ENCODE assay signal across 15 mouse cellular contexts in the genomic region with DNA sequence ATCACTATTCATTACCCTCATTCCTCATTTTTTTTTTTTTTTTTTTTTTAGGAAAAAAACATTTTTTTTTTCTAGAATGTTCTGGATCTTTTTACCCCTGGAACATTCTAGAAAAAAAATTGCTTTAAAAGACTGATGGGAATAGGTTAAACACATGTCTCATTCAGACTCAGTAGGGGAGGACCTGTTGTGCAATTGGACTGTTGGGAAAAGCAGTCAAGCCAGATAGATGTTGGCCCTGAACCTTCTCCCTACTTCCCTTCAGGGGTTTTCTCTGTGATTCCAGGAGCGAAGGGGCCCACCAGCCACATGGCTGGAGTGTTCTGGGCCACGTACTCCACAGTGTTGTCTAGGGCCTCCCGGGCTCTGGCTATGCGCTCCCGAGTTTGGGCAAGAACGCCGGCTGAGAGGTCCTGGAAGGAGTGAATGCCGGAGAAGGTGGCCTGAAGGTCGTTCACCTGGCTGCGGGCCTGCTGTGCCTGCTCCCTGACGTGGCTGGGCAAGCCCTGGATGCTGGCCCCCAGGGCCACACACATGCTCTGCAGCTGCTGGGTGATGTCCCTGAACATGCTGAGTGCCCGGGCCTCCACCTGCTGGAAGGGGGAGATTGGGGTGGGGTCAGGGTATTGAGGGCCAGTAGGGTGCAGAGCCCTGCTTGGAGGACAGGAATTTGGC. TPM values are rescaled to one million over a fixed set of nuclear protein-coding genes. Genes with fewer than 3 reads are reported as not detected.
A peak's percentile ranks its signal among the peaks of the same experiment; 100 is the strongest.
DNase-seq lines count a peak whose midpoint lies in the region; ATAC-seq and TF ChIP-seq lines count a peak whose summit lies in the region.
"Had no signal": no experiment of that assay in that cellular context is flagged by ENCODE, and none has a peak within 500 bp of the region (broad histone marks: within the 10 kb centered on the region; RNA-seq: fewer than 3 reads in every experiment).

No protein-coding gene starts in this region.

- peak overlapping the region; percentile 65 for H3K27ac ChIP-seq in intestine, postnatal 0 days (ENCODE audit: low read depth, low read length)
- no peak overlapping the region; the same call in 1 of the 2 replicates for H3K27ac ChIP-seq in embryonic facial prominence, embryonic 10.5 days (replicated peaks)
- H3K27ac ChIP-seq in forebrain, embryonic 11.5 days (ENCODE audit: low read depth, low read length): no peak overlapping the region
- H3K27ac ChIP-seq: forebrain, embryonic 10.5 days; liver, embryonic 14.5 days had no signal

- H3K9ac ChIP-seq in intestine, postnatal 0 days (ENCODE audit: low read depth, low read length): no peak overlapping the region
- H3K9ac ChIP-seq in forebrain, embryonic 11.5 days (ENCODE audit: low read length): no peak overlapping the region
- H3K9ac ChIP-seq: liver, embryonic 14.5 days had no signal

- H3K36me3 ChIP-seq in E14TG2a.4 (ENCODE audit: insufficient read depth, low read length): peaks cover 68% of the 10 kb centered on the region
- H3K36me3 ChIP-seq in intestine, postnatal 0 days (ENCODE audit: control insufficient read depth, insufficient read depth): peaks cover 45% of the 10 kb centered on the region
- peaks cover 53% of the 10 kb centered on the region for H3K36me3 ChIP-seq in embryonic facial prominence, embryonic 10.5 days (replicated peaks)
- H3K36me3 ChIP-seq in forebrain, embryonic 11.5 days (ENCODE audit: control insufficient read depth, insufficient read depth, low read length): no peaks in the 10 kb centered on the region; the same call in 1 of the 2 replicates

- no peak for ATAC-seq in intestine, postnatal 0 days
- ATAC-seq in forebrain, embryonic 11.5 days (replicated peaks; ENCODE audit: low FRiP score): no peak

- peak overlapping the region; percentile 39 for H3K4me3 ChIP-seq in E14TG2a.4 (replicated peaks; ENCODE audit: low read length)
- H3K4me3 ChIP-seq in intestine, postnatal 0 days (ENCODE audit: low read depth, low read length): no peak overlapping the region
- H3K4me3 ChIP-seq in embryonic facial prominence, embryonic 10.5 days: no peak overlapping the region
- no peak overlapping the region for H3K4me3 ChIP-seq in forebrain, embryonic 11.5 days (ENCODE audit: low read depth, low read length)
- H3K4me3 ChIP-seq: forebrain, embryonic 10.5 days had no signal

- no peaks in the 10 kb centered on the region for H3K9me3 ChIP-seq in E14TG2a.4 (ENCODE audit: low read length)
- no peaks in the 10 kb centered on the region for H3K9me3 ChIP-seq in intestine, postnatal 0 days (ENCODE audit: control insufficient read depth)
- no peaks in the 10 kb centered on the region for H3K9me3 ChIP-seq in embryonic facial prominence, embryonic 10.5 days
- H3K9me3 ChIP-seq in forebrain, embryonic 11.5 days (ENCODE audit: control insufficient read depth, low read length): no peaks in the 10 kb centered on the region
- H3K9me3 ChIP-seq: forebrain, embryonic 10.5 days had no signal

- H3K27me3 ChIP-seq in E14TG2a.4 (ENCODE audit: insufficient read depth, low read length): no peaks in the 10 kb centered on the region
- H3K27me3 ChIP-seq in intestine, postnatal 0 days (replicated peaks; ENCODE audit: control insufficient read depth, insufficient read depth, low read length): no peaks in the 10 kb centered on the region
- no peaks in the 10 kb centered on the region for H3K27me3 ChIP-seq in embryonic facial prominence, embryonic 10.5 days (replicated peaks; ENCODE audit: low read depth, poor library complexity, severe bottlenecking)
- H3K27me3 ChIP-seq in forebrain, embryonic 11.5 days (ENCODE audit: control insufficient read depth, insufficient read depth, low read length): no peaks in the 10 kb centered on the region

- DNase-seq in gastrocnemius, adult 18-20 months (ENCODE audit: low spot score): peak; percentile 54
- DNase-seq in gastrocnemius, adult 8-10 months (ENCODE audit: low spot score in 2 of 2): no peak
- DNase-seq in heart, adult 8-10 months (ENCODE audit: low spot score): peak; percentile 51
- DNase-seq in embryonic facial prominence, embryonic 10.5 days (ENCODE audit: low spot score): no peak
- no peak for DNase-seq in forebrain, embryonic 11.5 days (ENCODE audit: low spot score)
- DNase-seq in left cerebral cortex, adult 11 months (ENCODE audit: low spot score): no peak
- DNase-seq: retina, postnatal 1 day had no signal

- no peak overlapping the region for H3K4me2 ChIP-seq in intestine, postnatal 0 days (replicated peaks; ENCODE audit: low read depth)
- no peak overlapping the region for H3K4me2 ChIP-seq in forebrain, embryonic 11.5 days (ENCODE audit: low read depth, low read length, severe bottlenecking)

- no peak for TF ChIP-seq CTCF in E14TG2a.4 (conservative IDR thresholded peaks at IDR 0.05; ENCODE audit: low read length)
- no peak for TF ChIP-seq CTCF in intestine, postnatal 0 days (IDR thresholded peaks at IDR 0.05; ENCODE audit: low read depth)

- WGBS in intestine, postnatal 0 days: 62% methylated on average over 12 of the region's 12 CpGs
- WGBS in embryonic facial prominence, embryonic 10.5 days: 92% methylated on average over 12 of the region's 12 CpGs
- WGBS in forebrain, embryonic 11.5 days: 91% methylated on average over 12 of the region's 12 CpGs

- peaks cover 86% of the 10 kb centered on the region for H3K4me1 ChIP-seq in E14TG2a.4 (replicated peaks; ENCODE audit: low read depth, low read length)
- 0 out of 2 replicates have a peak, but pooled peaks cover 3% of the 10 kb centered on the region for H3K4me1 ChIP-seq in intestine, postnatal 0 days (replicated peaks; ENCODE audit: control insufficient read depth, insufficient read depth, low read length)
- H3K4me1 ChIP-seq in embryonic facial prominence, embryonic 10.5 days: peaks cover 25% of the 10 kb centered on the region
- H3K4me1 ChIP-seq in forebrain, embryonic 11.5 days (replicated peaks; ENCODE audit: control insufficient read depth, insufficient read depth, low read length): peaks cover 2% of the 10 kb centered on the region; the same call in 1 of the 2 replicates

RNA-seq across cellular contexts. Expression of gene Ticam1, which starts 3.0 kb away (rescaled TPM):
- total RNA-seq in gastrocnemius, adult 18-20 months (2021): 1 to 10 TPM; 2.0 to 2.5 TPM
- total RNA-seq in gastrocnemius, adult 8-10 months (2022): 1 to 10 TPM; 1.7 to 2.2 (median 2.0) TPM
- 1 to 10 TPM; 6.9 to 9.5 (median 8.1) TPM for total RNA-seq in heart, adult 8-10 months (2022)
- polyA plus RNA-seq in intestine, postnatal 0 days (2015; fragmentation: Nextera tagmentation; extraction: Ambion mirVana): 15.8 and 16.0 TPM in 2 replicates
- 3.2 and 3.7 TPM in 2 replicates for polyA plus RNA-seq in embryonic facial prominence, embryonic 10.5 days (2016; fragmentation: Nextera tagmentation; extraction: Ambion mirVana)
- polyA plus RNA-seq in forebrain, embryonic 11.5 days (2014; fragmentation: Nextera tagmentation; extraction: Ambion mirVana): 2.5 and 3.0 TPM in 2 replicates

RNA-seq across cellular contexts. Expression of gene Plin3, which starts 13.1 kb away (rescaled TPM):
- total RNA-seq in gastrocnemius, adult 18-20 months (2021): 10 to 100 TPM; 32.4 to 50.3 TPM
- total RNA-seq in gastrocnemius, adult 8-10 months (2022): 10 to 100 TPM; 22.9 to 44.8 (median 28.7) TPM
- 100 to 1,000 TPM; 172 to 233 (median 219) TPM for total RNA-seq in heart, adult 8-10 months (2022)
- polyA plus RNA-seq in intestine, postnatal 0 days (2015; fragmentation: Nextera tagmentation; extraction: Ambion mirVana): 521 and 545 TPM in 2 replicates
- polyA plus RNA-seq in embryonic facial prominence, embryonic 10.5 days (2016; fragmentation: Nextera tagmentation; extraction: Ambion mirVana): 67.7 and 72.2 TPM in 2 replicates
- polyA plus RNA-seq in forebrain, embryonic 11.5 days (2014; fragmentation: Nextera tagmentation; extraction: Ambion mirVana): 37.5 and 44.6 TPM in 2 replicates

RNA-seq across cellular contexts. Expression of gene Arrdc5, which starts 20.5 kb away (rescaled TPM):
- not detected for total RNA-seq in gastrocnemius, adult 18-20 months (2021)
- total RNA-seq in gastrocnemius, adult 8-10 months (2022): not detected
- total RNA-seq in heart, adult 8-10 months (2022): under 1 TPM in 1 of 4 experiments, not detected in 3; 0.41 TPM
- not detected in 2 replicates for polyA plus RNA-seq in intestine, postnatal 0 days (2015; fragmentation: Nextera tagmentation; extraction: Ambion mirVana)
- polyA plus RNA-seq in embryonic facial prominence, embryonic 10.5 days (2016; fragmentation: Nextera tagmentation; extraction: Ambion mirVana): not detected in 2 replicates
- not detected in 2 replicates for polyA plus RNA-seq in forebrain, embryonic 11.5 days (2014; fragmentation: Nextera tagmentation; extraction: Ambion mirVana)
- total RNA-seq: layer of hippocampus, adult 8-10 months; megakaryocyte-erythroid progenitor cell, adult 5-6 weeks had no signal
- polyA plus RNA-seq: C2C12; cortical plate, adult 2 months; forebrain, embryonic 10.5 days; liver, embryonic 14.5 days had no signal

RNA-seq across cellular contexts. Expression of gene Fem1a, which starts 23.0 kb away (rescaled TPM):
- total RNA-seq in gastrocnemius, adult 18-20 months (2021): 100 to 1,000 TPM; 157 to 172 TPM
- 100 to 1,000 TPM; 180 to 201 (median 196) TPM for total RNA-seq in gastrocnemius, adult 8-10 months (2022)
- total RNA-seq in heart, adult 8-10 months (2022): 100 to 1,000 TPM; 113 to 131 (median 128) TPM
- polyA plus RNA-seq in intestine, postnatal 0 days (2015; fragmentation: Nextera tagmentation; extraction: Ambion mirVana): 7.0 and 8.0 TPM in 2 replicates
- 12.5 and 13.2 TPM in 2 replicates for polyA plus RNA-seq in embryonic facial prominence, embryonic 10.5 days (2016; fragmentation: Nextera tagmentation; extraction: Ambion mirVana)
- 16.5 and 16.6 TPM in 2 replicates for polyA plus RNA-seq in forebrain, embryonic 11.5 days (2014; fragmentation: Nextera tagmentation; extraction: Ambion mirVana)

RNA-seq across cellular contexts. Expression of gene Uhrf1, which starts 23.5 kb away (rescaled TPM):
- under 1 TPM; 0.19 to 0.23 TPM for total RNA-seq in gastrocnemius, adult 18-20 months (2021)
- under 1 TPM; 0.18 to 0.67 (median 0.44) TPM for total RNA-seq in gastrocnemius, adult 8-10 months (2022)
- 1 to 10 TPM; 1.5 to 2.6 (median 2.2) TPM for total RNA-seq in heart, adult 8-10 months (2022)
- polyA plus RNA-seq in intestine, postnatal 0 days (2015; fragmentation: Nextera tagmentation; extraction: Ambion mirVana): 22.5 and 23.5 TPM in 2 replicates
- 279 and 301 TPM in 2 replicates for polyA plus RNA-seq in embryonic facial prominence, embryonic 10.5 days (2016; fragmentation: Nextera tagmentation; extraction: Ambion mirVana)
- 197 and 223 TPM in 2 replicates for polyA plus RNA-seq in forebrain, embryonic 11.5 days (2014; fragmentation: Nextera tagmentation; extraction: Ambion mirVana)

Comparison
In these comparisons a context has a peak if more than half of its experiments do, and no peak if none do; other contexts are left out.
1. DNase-seq: peak in gastrocnemius, adult 18-20 months (single experiment) and heart, adult 8-10 months (single experiment); none in gastrocnemius, adult 8-10 months (0 of 2), embryonic facial prominence, embryonic 10.5 days (single experiment), forebrain, embryonic 11.5 days (single experiment) and left cerebral cortex, adult 11 months (single experiment).